Mouse (Mus musculus): ENCODE measurements around the gene Grap2. TPM values are rescaled to one million over a fixed set of nuclear protein-coding genes. Genes with fewer than 3 reads are reported as not detected.

Grap2 gene
- 0.67 TPM for polyA plus RNA-seq (2015; fragmentation: Illumina TruSeq; extraction: RNeasy Lipid Tissue Mini Kit (QIAGEN cat#74804); ENCODE audit: low read depth, low replicate concordance)

DNA sequence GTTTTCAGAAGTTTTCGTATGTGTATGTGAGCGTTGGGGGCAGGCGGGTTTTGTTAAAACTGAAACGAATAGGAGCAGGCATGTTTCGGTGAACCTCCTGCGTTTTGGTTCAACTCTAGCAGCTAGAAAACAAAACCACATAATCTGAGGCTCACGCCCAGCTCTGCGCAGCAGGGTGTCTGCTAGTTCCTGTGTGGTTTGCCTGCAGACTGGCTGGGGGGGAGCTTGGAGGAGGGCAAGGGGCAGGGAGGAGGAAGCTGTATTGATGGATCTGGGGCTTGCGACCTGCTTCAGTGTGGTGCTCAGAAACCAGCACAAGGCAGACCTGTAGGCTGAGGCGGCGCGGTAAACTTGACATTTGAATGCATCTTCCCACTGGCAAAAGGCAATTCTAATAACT, at the start of gene Grap2:
Grap2 (plus strand) TSS at position 304 of the 400 bp plus-strand sequence.

DNA sequence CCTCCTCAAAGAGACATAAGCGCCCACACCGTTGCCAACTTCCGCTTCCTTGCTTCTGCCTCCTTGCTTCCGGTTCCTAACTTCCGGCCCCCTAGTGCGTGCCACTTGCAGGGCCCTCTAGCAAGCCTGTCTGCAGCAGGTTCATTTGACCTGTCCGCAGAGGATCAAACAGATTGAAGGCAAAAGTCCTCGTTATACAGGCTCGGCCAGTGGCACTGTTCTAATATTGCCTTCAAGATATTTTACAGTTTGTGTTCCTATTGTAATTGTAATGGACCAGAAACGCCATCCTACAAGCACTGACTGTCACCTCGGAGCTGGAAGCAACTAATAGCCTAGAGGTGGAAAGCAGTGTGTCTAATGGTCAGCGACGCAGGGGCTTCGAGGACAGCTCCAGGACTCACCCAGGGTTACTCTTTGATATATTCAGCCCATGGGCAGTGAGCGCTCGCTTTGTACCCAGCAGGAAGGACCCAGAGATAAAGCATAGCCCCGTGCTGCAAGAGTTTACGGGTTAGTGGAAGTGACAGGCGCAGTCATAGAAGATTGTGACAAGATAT, 7.2 kb upstream of the Grap2 start, which contains the start of gene Enthd1:
Enthd1 (minus strand) TSS at position 51 of the 560 bp plus-strand sequence.

GRCm38 (mm10) chr15:80671295-80672252, 99.2 kb downstream of the Grap2 start, which contains the start of gene Fam83f:
TSS of gene Fam83f (plus strand) at chr15:80671847.

Other genes starting within 250 kb of the Grap2 start
- not detected for gene Enthd1, start 7.4 kb upstream of the Grap2 start, polyA plus RNA-seq (2015; fragmentation: Illumina TruSeq; extraction: RNeasy Lipid Tissue Mini Kit (QIAGEN cat#74804); ENCODE audit: low read depth, low replicate concordance)
- 0.28 TPM for gene Fam83f, start 99.3 kb downstream of the Grap2 start, polyA plus RNA-seq (2015; fragmentation: Illumina TruSeq; extraction: RNeasy Lipid Tissue Mini Kit (QIAGEN cat#74804); ENCODE audit: low read depth, low replicate concordance)
- gene Tnrc6b, start 138.7 kb downstream of the Grap2 start, polyA plus RNA-seq (2015; fragmentation: Illumina TruSeq; extraction: RNeasy Lipid Tissue Mini Kit (QIAGEN cat#74804); ENCODE audit: low read depth, low replicate concordance), result 20.9 TPM

Data from brain, adult 10 weeks (tissue).